Mouse (Mus musculus): Measurements from ENCODE around the gene 2300003K06Rik. TPM values are rescaled to one million over a fixed set of nuclear protein-coding genes. Genes with fewer than 3 reads are reported as not detected.
"Not testable (repeated sequence)": the region's sequence is repeated elsewhere in the genome, so short reads cannot be mapped to it uniquely, and the experiment has no call there.

Gene 2300003K06Rik
- polyA plus RNA-seq, 1 experiment from 2014 or later, result not detected

DNA sequence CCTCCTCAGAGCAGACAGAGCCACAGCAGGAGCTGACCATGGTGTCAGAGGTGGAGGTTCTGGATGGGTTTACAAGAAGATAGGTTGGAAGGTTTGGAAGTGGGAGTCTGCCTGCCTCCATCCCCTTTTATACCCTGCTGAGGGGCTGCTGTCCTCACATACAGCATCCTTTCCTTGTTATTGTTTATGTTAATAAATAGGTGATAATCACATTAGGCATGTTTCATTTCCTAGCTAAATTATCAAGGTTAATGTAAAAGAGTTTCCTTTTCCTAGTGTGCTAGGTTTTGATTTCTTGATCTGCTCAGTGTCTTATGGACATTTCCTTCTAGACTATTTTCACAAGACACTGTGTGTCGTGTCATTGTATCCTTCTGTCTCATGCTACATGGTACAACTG, 39.0 kb downstream of the 2300003K06Rik start, which contains the start of gene Gm11569:
Gm11569 (minus strand) TSS at position 101 of the 400 bp plus-strand sequence.
- not testable (repeated sequence) for H3K27ac ChIP-seq; H3K4me3 ChIP-seq; H3K4me2 ChIP-seq; H3K9me3 ChIP-seq; ATAC-seq (ENCODE audit: insufficient number of reproducible peaks, low FRiP score, low TSS enrichment, low read depth); H3K27me3 ChIP-seq; H3K4me1 ChIP-seq; H3K9ac ChIP-seq; H3K36me3 ChIP-seq
- WGBS, result no CpG with 5 or more reads among the region's 1 CpGs

DNA sequence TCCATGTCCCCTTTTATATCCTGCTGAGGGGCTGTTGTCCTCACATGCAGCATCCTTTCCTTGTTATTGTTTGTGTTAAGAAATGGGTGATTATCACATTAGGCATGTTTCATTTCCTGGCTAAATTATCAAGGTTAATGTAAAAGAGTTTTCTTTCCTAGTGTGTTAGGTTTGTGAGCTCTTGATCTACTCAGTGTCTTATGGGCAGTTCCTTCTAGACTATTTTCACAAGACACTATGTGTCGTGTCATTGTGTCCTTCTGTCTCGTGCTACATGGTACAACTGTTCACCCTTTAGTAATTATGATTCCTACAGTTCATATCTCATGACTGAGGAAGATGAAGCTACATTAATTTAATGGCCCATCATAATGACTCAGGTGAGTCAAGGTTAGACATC, 44.5 kb downstream of the 2300003K06Rik start, which contains the start of gene Gm11596:
Gm11596 (minus strand) TSS at position 101 of the 400 bp plus-strand sequence.
- no peak for ATAC-seq (ENCODE audit: insufficient number of reproducible peaks, low FRiP score, low TSS enrichment, low read depth)
- no peak within 1 kb of the TSS for H3K4me3 ChIP-seq
- H3K9me3 ChIP-seq, result no peaks in the 10 kb centered on the region
- no peak within 1 kb of the TSS for H3K4me2 ChIP-seq
- H3K36me3 ChIP-seq, result no peaks in the 10 kb centered on the region
- H3K9ac ChIP-seq, result no peak within 1 kb of the TSS
- H3K27ac ChIP-seq, result no peak within 1 kb of the TSS
- H3K27me3 ChIP-seq, result 0 out of 2 replicates have a peak, but pooled peaks cover 3% of the 10 kb centered on the region
- WGBS, result 73% methylated on average over 2 of the region's 2 CpGs
- H3K4me1 ChIP-seq, result no peaks in the 10 kb centered on the region

Other genes starting within 250 kb of the 2300003K06Rik start
- gene Krtap1-3, start 246.7 kb downstream of the 2300003K06Rik start, polyA plus RNA-seq (2015; fragmentation: Nextera tagmentation; extraction: Ambion mirVana), result not detected in 2 replicates
- gene Krtap9-3, start 240.0 kb downstream of the 2300003K06Rik start, polyA plus RNA-seq (2015; fragmentation: Nextera tagmentation; extraction: Ambion mirVana), result not detected in 2 replicates
- gene Gm11938, start 234.8 kb downstream of the 2300003K06Rik start, polyA plus RNA-seq (2015; fragmentation: Nextera tagmentation; extraction: Ambion mirVana), result not detected in 2 replicates
- gene Gm11937, start 227.9 kb downstream of the 2300003K06Rik start, polyA plus RNA-seq (2015; fragmentation: Nextera tagmentation; extraction: Ambion mirVana), result not detected in 2 replicates
- gene Krtap2-4, start 223.2 kb downstream of the 2300003K06Rik start, polyA plus RNA-seq (2015; fragmentation: Nextera tagmentation; extraction: Ambion mirVana), result not detected in 2 replicates
- not detected in 2 replicates for gene Gm11562, start 217.6 kb downstream of the 2300003K06Rik start, polyA plus RNA-seq (2015; fragmentation: Nextera tagmentation; extraction: Ambion mirVana)
- not detected in 2 replicates for gene Krtap4-1, start 209.8 kb downstream of the 2300003K06Rik start, polyA plus RNA-seq (2015; fragmentation: Nextera tagmentation; extraction: Ambion mirVana)
- not detected in 2 replicates for gene Krtap4-2, start 203.0 kb downstream of the 2300003K06Rik start, polyA plus RNA-seq (2015; fragmentation: Nextera tagmentation; extraction: Ambion mirVana)
- not detected in 2 replicates for gene Krtap4-7, start 194.0 kb downstream of the 2300003K06Rik start, polyA plus RNA-seq (2015; fragmentation: Nextera tagmentation; extraction: Ambion mirVana)
- not detected in 2 replicates for gene Gm11555, start 187.8 kb downstream of the 2300003K06Rik start, polyA plus RNA-seq (2015; fragmentation: Nextera tagmentation; extraction: Ambion mirVana)
- not detected in 2 replicates for gene Gm11563, start 179.1 kb downstream of the 2300003K06Rik start, polyA plus RNA-seq (2015; fragmentation: Nextera tagmentation; extraction: Ambion mirVana)
- gene Krtap4-6, start 172.1 kb downstream of the 2300003K06Rik start, polyA plus RNA-seq (2015; fragmentation: Nextera tagmentation; extraction: Ambion mirVana), result not detected in 2 replicates
- gene Gm14190, start 147.3 kb downstream of the 2300003K06Rik start, polyA plus RNA-seq (2015; fragmentation: Nextera tagmentation; extraction: Ambion mirVana), result not detected in 2 replicates
- not detected in 2 replicates for gene Gm14180, start 103.8 kb downstream of the 2300003K06Rik start, polyA plus RNA-seq (2015; fragmentation: Nextera tagmentation; extraction: Ambion mirVana)
- not detected in 2 replicates for gene Gm11595, start 65.2 kb downstream of the 2300003K06Rik start, polyA plus RNA-seq (2015; fragmentation: Nextera tagmentation; extraction: Ambion mirVana)
- not detected in 2 replicates for gene Krtap4-8, start 57.4 kb downstream of the 2300003K06Rik start, polyA plus RNA-seq (2015; fragmentation: Nextera tagmentation; extraction: Ambion mirVana)
- not detected in 2 replicates for gene Krtap4-9, start 52.9 kb downstream of the 2300003K06Rik start, polyA plus RNA-seq (2015; fragmentation: Nextera tagmentation; extraction: Ambion mirVana)
- not detected in 2 replicates for gene Gm11596, start 44.6 kb downstream of the 2300003K06Rik start, polyA plus RNA-seq (2015; fragmentation: Nextera tagmentation; extraction: Ambion mirVana)
- gene Gm11569, start 39.1 kb downstream of the 2300003K06Rik start, polyA plus RNA-seq (2015; fragmentation: Nextera tagmentation; extraction: Ambion mirVana), result not detected in 2 replicates
- not detected in 2 replicates for gene Gm11554, start 33.6 kb downstream of the 2300003K06Rik start, polyA plus RNA-seq (2015; fragmentation: Nextera tagmentation; extraction: Ambion mirVana)
- gene Krtap4-13, start 28.2 kb downstream of the 2300003K06Rik start, polyA plus RNA-seq (2015; fragmentation: Nextera tagmentation; extraction: Ambion mirVana), result not detected in 2 replicates
- not detected in 2 replicates for gene Gm11564, start 22.4 kb downstream of the 2300003K06Rik start, polyA plus RNA-seq (2015; fragmentation: Nextera tagmentation; extraction: Ambion mirVana)
- gene Krtap4-16, start 13.5 kb upstream of the 2300003K06Rik start, polyA plus RNA-seq (2015; fragmentation: Nextera tagmentation; extraction: Ambion mirVana), result not detected in 2 replicates
- not detected in 2 replicates for gene Gm11568, start 19.9 kb upstream of the 2300003K06Rik start, polyA plus RNA-seq (2015; fragmentation: Nextera tagmentation; extraction: Ambion mirVana)
- gene Gm11559, start 26.4 kb upstream of the 2300003K06Rik start, polyA plus RNA-seq (2015; fragmentation: Nextera tagmentation; extraction: Ambion mirVana), result not detected in 2 replicates
- gene Krtap9-1, start 35.3 kb upstream of the 2300003K06Rik start, polyA plus RNA-seq (2015; fragmentation: Nextera tagmentation; extraction: Ambion mirVana), result not detected in 2 replicates
- not detected in 2 replicates for gene Gm11567, start 41.1 kb upstream of the 2300003K06Rik start, polyA plus RNA-seq (2015; fragmentation: Nextera tagmentation; extraction: Ambion mirVana)
- gene Krtap31-1, start 69.9 kb upstream of the 2300003K06Rik start, polyA plus RNA-seq (2015; fragmentation: Nextera tagmentation; extraction: Ambion mirVana), result not detected in 2 replicates
- gene Gm11565, start 76.7 kb upstream of the 2300003K06Rik start, polyA plus RNA-seq (2015; fragmentation: Nextera tagmentation; extraction: Ambion mirVana), result not detected in 2 replicates
- gene Krtap31-2, start 98.2 kb upstream of the 2300003K06Rik start, polyA plus RNA-seq (2015; fragmentation: Nextera tagmentation; extraction: Ambion mirVana), result not detected in 2 replicates
- not detected in 2 replicates for gene Krtap9-5, start 110.4 kb upstream of the 2300003K06Rik start, polyA plus RNA-seq (2015; fragmentation: Nextera tagmentation; extraction: Ambion mirVana)
- not detected in 2 replicates for gene Krtap29-1, start 141.0 kb upstream of the 2300003K06Rik start, polyA plus RNA-seq (2015; fragmentation: Nextera tagmentation; extraction: Ambion mirVana)
- 0.09 TPM in 1 of 2 replicates, not detected in the other for gene Krtap16-1, start 148.5 kb upstream of the 2300003K06Rik start, polyA plus RNA-seq (2015; fragmentation: Nextera tagmentation; extraction: Ambion mirVana)
- gene Krtap17-1, start 155.9 kb upstream of the 2300003K06Rik start, polyA plus RNA-seq (2015; fragmentation: Nextera tagmentation; extraction: Ambion mirVana), result 0.47 and 0.48 TPM in 2 replicates
- 0.18 and 0.58 TPM in 2 replicates for gene Krt33a, start 178.1 kb upstream of the 2300003K06Rik start, polyA plus RNA-seq (2015; fragmentation: Nextera tagmentation; extraction: Ambion mirVana)
- 1.1 and 1.7 TPM in 2 replicates for gene Krt33b, start 191.8 kb upstream of the 2300003K06Rik start, polyA plus RNA-seq (2015; fragmentation: Nextera tagmentation; extraction: Ambion mirVana)
- gene Krt34, start 203.5 kb upstream of the 2300003K06Rik start, polyA plus RNA-seq (2015; fragmentation: Nextera tagmentation; extraction: Ambion mirVana), result 1.1 and 2.6 TPM in 2 replicates
- 2.5 and 5.4 TPM in 2 replicates for gene Krt31, start 212.5 kb upstream of the 2300003K06Rik start, polyA plus RNA-seq (2015; fragmentation: Nextera tagmentation; extraction: Ambion mirVana)

All from limb, embryonic 15.5 days (tissue).